Mouse (Mus musculus) embryo, embryonic 9.5 days (tissue): ENCODE data around the gene Tmem253.

ENCODE experiments used
- DNase-seq: peaks from one replicate; pipeline ENCODE4 v3.0.0-alpha.2; 2017; ENCODE audit errors: extremely low spot score

The Tmem253 gene

DNA sequence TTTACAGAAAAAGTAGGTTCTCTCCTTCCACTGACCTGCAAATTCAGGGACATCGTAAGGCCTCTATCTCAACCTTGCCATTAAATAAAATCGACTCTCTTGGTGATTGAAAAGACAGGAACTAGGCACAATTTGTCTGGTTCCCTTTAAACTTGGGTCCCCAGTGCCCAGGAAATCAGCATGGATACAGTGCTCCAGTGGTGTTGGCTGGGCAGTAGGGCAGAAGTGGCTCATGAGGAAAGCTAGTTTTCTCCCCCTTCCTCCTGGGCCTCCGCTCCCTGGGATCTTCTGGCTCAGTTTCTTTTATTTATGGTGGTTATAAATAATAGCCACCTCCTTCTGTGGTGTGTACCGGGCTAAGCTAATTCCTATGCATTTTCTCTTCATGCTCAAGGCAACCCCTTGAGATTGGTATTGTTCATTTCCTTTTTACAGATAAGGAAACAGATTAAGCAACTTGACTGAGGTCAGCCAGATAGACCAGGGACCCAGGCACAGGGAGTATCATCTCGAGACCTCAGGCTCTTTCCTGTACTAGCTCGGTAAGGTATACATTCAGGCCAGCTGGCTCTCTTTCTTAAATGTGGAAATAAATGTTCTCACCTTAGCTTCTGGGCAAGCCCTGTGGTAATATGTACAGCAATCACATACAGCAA is at the start of gene Tmem253:
TSS of gene Tmem253 (plus strand) at position 214 of the 656 bp plus-strand sequence.
- no peak for DNase-seq

DNA sequence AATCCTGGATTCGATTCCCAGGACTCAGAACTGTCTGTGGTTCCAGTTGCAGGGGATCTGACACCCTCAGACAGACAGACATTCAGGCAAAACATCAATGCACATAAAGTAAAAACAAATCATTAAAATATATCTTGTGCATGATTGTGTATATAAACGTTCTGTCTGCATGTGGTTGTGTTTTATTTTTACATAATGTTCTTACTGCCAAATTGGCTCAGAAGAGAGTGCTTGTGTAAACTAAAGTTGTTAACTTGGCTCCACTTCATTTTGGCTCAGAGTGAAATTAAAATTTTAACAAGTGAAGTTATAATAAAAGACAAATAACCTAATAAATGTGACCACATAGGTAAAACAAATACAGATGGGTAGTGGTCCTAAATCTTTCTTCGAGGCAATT is 48.1 kb upstream of the Tmem253 start:
- no peak for DNase-seq

DNA sequence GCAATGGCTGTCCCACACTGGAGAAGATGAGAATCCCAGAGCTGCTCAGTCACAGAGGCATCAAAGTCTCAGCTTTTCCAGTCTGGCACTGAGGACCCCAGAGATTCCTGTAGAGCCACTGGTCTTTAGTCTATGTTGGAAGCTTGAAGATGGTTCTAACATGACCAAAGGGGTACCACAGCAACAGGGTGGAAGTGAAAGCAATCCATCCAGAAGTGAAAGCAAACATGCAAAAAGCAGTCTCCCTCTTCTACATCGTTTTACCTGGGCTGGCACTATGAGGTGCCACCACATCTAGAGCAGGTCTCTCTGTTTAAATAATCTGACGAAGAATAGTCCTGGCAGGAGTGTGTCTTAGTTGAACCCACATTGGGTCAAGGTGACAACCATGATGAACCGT is 36.2 kb upstream of the Tmem253 start:
- DNase-seq: no peak

DNA sequence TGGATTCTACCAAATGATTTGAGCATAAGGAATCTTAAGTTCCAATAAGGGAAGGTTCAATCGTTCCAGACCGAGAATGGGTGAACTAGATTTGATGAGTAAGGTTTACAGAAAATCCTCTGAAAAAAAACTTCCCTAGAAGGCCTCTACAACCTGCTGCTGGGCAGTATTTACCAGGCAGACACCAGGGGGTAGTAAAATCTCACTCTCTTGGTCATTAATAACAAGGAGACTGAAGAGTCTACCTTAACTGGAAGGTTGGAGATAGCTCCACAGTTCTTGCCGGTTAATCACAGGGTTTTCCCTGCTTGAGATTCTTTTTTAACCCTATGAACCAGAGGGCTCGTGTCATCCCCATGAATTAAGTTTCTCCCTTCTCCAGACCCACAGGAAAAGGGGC is 32.2 kb upstream of the Tmem253 start:
- no peak for DNase-seq

DNA sequence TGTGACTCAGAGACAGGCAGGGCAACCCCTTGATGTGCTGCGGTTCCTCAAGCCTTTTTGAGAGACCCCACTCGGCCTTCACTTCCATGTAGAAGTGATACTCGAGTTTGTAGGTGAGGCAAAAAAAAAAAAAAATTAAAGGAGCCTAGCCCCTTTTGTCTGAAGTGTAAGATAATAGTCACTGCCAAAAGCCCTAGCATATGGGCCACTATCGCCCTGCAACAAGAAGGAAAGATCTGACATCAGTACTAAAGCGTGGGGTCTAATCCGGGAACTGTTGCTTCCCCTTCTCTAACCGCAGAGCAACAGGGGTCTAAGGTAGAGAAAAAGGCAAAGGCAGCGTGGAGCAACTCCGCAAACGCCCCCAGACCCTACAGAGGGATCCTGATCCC is 31.6 kb upstream of the Tmem253 start:
- no peak for DNase-seq

DNA sequence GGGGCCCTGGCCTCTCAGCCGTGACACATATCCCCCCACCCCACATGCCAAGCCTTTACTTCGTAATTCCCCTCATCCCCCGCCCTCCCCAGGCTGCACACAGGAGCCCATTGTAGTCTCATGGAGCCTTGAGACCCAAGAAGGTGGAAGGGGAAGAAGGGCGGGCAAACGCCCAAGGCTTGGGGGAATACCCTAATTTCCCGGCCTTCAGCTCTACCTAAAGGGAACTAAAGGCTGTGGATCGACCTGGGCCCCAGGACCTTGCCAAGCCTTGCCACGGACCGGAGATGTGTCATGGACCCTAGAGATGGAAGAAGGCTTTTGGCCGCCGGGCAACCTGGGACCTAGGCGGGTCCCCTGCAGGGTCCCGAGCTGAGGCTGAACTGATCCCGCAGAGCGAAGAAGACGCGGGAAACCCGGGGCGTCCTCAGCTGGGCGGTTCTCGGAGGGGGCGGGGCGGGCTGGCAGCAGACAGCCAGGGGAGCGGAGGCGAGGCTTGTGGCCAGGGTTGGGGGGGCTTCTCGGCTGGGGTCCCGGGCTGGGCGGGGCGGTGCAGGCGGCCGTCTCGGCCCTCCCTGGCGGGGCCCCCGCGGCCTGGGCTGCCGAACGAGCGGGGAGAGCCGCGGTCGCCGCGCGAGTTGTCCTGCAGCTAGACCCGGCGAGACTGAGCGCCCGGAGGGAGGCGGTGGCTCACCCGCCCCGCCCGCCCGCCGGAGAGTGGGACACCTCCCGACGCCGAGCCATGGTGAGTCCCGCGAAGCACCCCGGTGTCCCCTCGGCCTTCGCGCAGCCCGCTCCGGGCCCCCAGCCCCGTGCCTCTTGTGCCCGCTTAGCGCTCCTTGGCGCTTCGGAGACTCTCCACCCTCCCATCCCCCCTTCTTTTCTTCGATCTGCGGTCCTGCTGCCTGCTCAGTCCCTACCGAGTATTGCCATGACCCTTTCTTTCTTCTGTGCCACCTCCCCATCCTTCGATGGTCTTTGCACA is 30.9 kb upstream of the Tmem253 start, which contains the start of gene Arhgef40:
TSS of gene Arhgef40 (plus strand) at position 473 of the 985 bp plus-strand sequence.
- DNase-seq: peak; percentile 89

DNA sequence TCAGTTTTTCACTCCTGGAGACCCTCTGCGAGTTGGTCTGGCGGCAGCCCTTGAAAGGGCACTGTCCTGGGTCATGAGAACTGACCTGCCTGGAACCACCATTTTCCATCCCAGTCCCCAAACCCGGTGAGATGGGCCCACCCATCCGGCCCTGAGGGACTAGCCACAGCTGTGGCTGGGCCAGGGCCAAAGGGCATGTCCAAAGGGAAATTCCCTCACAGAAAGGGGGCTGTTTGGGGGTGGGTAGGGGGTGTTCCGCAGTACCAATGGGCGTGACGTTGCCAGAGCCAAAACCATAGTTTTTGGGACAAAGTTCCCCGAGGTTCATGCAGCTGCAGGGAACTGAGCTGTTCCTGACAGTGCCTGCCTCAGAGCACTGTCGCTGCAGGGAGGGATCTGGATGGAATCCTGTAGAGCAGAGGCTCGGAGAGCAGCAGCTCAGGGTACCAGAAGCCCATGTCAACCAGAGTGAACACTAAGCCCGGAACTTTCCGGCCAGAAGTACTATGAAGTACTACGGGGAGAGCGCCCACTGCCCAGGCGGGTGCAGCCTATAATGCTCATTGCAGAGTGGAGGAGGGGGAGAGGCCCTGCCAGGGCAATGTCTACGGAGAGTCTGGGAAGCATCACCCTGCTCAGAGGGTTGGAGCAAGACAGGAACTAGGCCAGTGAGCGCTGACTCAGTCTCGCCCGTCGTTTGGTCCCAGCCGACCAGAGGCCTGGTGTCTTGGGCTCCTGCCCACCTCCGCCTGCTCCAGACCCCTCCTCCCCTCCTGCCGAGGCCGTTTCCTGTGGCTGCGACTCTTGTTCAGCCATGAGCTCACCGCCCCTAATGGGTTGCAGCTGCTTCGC is 29.9 kb upstream of the Tmem253 start:
- DNase-seq: peak; percentile 85

DNA sequence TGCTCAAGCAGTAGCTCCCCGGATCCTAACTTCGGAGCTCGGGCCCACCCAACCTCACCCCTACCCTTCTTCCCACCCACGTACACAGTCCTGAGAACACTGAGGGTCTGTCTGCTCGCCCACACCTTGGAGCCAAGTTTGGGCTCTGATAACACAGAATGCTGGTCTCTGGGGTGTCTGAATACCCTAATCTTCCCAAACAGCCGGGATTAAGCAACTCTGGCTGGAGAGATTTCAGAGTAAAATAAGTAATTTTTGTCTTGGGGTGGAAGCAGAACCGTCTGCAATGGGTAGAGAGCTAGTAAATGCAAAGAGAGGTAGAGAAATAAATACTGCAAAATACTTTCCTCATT is 29.3 kb upstream of the Tmem253 start:
- DNase-seq: no peak

DNA sequence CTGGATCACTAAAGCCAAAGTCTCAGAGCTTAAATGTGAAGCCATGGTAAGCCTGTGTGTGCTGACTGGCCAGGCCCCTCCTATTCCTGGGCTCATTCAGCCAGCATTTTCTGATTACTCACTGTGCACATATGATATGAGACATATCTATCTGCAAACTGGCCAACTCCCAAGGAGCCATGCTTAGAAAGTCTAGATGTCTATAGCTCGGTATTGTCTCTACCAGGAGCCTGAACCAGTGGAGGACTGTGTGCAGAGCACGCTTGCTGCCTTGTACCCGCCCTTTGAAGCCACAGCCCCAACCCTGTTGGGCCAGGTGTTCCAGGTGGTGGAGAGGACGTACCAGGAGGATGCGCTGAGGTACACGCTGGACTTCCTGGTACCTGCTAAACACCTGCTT is 28.3 kb upstream of the Tmem253 start:
- no peak for DNase-seq

DNA sequence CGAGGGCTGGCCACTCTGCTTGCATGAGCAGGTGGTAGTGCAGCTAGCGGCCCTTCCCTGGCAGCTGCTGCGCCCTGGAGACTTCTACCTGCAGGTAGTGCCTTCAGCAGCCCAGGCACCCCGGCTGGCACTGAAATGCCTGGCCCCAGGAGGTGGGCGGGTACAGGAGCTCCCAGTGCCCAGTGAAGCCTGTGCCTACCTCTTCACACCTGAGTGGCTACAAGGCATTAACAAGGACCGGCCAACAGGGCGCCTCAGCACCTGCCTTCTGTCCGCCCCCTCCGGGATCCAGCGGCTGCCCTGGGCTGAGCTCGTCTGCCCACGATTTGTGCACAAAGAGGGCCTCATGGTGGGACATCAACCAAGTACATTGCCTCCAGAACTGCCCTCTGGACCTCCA is 26.7 kb upstream of the Tmem253 start:
- DNase-seq: no peak

DNA sequence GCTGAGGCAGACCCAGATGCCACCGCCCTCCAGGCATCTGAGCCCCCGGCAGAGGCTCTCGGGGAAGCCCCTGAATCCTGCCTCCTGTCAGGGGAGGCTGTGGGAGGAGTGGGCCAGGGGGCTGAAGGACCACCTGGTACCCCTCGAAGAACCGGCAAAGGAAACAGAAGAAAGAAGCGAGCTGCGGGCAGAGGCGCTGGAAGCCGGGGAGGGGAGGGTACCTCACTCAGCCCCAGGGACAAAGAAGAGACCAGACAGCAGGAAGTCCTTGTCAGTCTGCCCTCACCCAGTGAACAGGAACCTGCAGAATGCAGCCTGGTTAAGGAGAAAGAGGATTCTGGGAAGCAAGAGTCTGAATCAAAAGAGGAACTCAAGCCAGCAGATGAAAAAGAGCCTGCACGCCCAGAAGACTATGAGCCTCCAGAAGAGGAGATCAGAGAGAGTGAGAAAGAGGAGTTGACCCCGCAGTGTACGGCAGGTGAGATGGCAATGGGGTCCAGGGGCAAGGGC is 25.9 kb upstream of the Tmem253 start:
- DNase-seq: no peak

DNA sequence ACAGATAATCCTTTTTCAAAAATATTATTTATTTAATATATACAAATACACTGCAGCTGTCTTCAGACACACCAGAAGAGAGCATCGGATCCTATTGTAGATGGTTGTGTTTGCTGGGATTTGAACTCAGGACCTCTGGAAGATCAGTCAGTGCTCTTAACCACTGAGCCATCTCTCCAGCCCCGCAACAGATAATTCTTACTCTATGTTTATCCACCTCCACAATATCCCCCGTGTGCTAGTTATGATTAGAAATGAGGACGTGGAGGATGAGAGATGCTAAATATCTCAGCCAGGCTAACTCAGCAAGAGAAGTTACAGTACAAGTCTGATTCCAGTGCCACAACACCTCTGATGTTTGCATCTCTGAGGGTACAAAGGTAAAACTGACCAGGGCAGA is 21.0 kb upstream of the Tmem253 start:
- no peak for DNase-seq

DNA sequence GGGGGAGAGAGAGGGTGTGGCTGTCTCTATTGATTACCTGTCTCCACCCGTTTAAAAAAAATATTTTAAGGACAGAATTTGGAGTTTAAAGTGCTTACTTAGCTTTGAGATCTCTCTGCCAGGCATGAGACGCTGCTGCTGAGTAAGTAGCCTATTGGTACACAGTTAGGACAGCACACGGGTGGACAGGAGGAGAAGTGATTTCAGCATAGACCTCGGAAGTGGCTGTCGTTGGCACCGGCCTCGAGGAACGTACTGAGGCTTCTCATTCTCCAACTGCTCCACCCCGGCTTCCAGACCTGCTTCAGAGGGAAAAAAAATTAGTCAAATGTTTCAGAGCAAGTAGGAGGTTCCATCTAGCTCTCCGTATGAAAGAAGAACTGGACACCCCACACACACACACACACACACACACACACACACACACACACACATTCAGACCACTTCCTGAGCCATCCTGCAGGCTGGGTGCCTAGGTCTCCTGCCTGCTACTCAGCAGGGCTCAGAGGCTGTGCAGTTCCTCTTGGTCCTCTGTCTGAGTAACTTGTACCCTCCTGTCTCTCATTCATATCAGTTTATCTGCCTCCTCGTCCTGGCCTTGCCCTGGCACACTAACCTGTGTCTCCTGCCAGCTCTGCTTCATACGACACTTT is 20.1 kb upstream of the Tmem253 start:
- no peak for DNase-seq

DNA sequence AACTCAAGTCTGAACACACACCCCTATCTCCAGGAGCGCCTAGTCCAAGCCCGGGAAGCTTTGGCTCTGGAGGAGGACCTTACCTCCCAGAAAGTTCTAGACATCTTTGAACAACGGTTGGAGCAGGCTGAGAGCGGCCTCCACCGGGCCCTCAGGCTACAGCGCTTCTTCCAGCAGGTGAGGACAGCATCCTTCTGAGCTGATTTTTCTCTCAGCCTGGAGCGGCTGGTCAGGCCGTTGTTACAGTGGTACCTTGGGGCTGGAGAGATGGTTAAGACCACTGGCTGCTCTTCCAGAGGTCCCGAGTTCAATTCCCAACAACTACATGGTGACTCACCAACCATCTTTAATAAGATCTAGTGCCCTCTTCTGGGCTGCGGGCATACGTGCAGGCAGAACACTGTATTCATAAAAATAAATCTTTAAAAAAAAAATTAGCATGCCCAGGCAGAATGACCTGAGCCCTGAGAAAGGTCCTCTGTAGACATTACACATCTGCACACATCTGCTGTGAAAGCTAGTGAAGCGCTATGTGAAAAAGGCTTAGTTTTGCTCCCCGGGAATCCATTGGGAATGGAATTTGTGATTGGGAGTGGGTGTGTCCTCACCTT is 19.1 kb upstream of the Tmem253 start:
- DNase-seq: no peak

DNA sequence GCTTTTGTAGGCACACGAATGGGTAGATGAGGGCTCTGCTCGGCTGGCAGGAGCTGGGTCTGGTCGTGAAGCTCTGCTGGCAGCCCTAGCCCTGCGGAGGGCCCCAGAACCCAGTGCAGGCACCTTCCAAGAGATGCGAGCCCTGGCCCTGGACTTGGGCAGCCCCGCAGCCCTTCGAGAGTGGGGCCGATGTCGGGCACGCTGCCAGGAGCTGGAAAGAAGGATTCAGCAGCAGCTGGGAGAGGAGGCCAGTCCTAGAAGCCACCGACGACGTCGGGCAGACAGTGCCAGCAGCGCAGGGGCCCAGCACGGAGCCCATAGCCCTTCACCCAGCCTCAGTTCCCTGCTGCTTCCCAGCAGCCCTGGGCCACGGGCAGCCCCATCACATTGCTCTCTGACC is 18.6 kb upstream of the Tmem253 start:
- no peak for DNase-seq

DNA sequence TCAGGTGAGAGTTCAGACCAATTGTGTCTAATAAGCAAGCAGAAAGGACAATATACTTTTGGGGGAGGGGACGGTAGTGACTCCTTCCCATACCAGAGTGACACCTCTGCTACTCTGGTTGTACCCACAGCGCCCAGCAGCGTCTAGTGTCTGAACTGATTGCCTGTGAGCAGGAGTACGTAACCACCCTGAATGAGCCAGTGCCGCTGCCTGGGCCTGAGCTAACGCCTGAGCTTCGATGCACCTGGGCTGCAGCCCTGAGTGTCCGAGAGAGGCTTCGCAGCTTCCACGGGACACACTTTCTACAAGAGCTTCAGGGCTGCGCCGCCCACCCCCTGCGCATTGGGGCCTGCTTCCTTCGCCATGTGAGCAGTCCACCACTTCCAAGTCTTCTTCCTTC is 18.0 kb upstream of the Tmem253 start:
- no peak for DNase-seq

DNA sequence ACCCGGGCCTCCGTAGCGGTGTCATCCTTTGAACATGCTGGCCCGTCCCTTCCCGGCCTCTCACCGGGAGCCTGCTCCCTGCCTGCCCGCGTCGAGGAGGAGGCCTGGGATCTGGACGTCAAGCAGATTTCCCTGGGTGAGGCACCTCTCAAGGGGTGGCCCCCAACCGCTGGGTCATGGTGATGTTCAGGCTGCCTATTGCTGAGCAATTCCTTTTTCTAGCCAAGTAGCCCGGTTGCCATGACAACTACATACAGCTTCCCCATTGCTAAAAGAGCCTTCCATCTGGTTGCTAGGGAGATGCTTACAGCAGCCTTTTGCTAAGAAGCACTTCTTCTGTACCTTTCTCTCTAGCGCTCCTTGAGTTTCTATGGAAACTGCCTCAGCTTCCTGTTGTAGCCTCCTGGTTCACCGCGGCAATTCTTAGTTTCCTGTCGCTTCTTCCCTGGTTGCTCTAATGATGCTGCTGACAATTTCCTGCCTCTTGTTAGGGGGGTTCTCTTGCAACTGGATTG is 11.4 kb upstream of the Tmem253 start:
- no peak for DNase-seq

DNA sequence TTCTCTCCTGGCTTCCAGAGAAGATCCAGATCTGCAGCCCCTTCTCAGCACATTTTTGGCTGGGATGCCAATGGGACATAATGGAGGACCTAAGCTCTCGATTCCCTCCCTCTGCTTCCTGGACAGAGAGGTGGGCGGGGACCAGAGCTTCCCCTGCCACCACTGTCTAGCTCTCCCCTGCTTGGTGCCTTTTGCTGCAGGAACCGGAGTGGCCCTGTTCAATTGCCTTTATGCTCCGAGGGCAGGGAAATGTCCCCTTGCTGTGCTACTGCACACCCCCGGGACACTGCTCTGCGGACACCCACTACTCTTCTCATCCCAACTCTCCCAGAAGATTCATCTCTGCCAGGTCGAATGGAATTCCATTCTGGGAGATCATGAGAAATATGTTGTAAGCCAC is 10.3 kb upstream of the Tmem253 start:
- no peak for DNase-seq

DNA sequence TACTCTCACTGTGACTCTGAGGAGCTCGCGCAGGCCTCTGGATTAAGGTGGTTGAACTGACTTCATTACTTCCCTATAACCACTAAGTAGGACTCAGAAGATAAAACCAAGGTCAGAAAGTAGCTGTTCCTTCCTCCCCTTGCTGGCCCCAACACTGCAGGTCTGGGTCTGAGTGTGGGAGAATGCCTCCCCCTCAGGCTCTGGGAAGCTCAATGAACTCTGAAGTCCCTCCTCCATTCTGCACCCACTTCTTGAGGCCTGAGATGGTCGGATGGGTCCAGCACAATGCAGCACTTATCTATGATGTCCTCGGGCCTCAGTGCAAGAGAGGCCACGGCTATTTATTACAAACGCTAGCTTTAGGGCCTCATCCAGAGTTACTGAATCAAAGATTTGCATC is 9.8 kb upstream of the Tmem253 start:
- DNase-seq: no peak

DNA sequence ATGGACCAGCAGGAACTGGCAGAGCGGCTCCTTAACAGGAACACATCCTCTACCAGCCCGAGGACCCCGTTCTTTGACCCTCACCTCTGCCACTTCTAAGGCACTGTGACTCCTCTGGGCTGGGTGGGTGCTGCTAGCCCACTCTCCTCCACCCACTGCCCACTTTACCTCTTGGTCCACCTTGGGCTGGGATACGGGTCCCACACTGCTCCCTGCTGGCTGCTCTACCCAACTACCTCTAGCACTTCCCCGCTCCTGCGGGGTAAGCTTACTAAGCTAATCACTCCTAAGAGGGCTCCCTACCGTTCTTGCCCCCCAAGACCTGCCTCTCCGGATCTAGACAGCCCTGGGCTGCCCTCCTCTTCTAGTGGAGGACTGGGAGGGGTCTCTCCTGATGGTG is 9.2 kb upstream of the Tmem253 start:
- DNase-seq: no peak

DNA sequence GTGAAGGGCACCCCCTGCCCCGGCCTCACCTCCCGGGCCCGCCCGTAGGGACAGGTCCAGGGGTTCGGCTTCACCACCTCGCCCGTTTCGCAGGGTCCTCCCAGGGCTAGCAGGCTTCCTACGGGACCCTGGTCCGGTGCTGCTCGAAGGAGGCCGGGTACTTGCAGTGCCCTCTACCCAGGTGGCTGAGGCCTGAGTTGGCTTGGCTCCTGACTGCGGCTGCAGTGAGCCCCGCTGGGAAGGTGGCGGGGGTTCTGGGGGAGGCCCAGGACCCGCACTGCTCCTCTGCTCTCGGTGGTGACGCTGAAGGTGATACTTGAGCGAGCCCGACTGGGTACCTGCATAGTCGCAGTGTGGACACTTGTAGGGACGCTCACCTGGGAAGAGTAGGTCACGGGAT is 8.7 kb upstream of the Tmem253 start:
- no peak for DNase-seq
